ENCODE assay signal across 26 mouse cellular contexts in genomic region chr6:28559419-28559818, GRCm38 (mm10).
"Had no signal": no experiment of that assay in that cellular context is flagged by ENCODE, and none has a peak within 500 bp of the region (broad histone marks: within the 10 kb centered on the region; RNA-seq: fewer than 3 reads in every experiment).

No protein-coding gene starts in this region.

- H3K27ac ChIP-seq: embryonic facial prominence, embryonic 10.5 days; embryonic facial prominence, embryonic 12.5 days; embryonic facial prominence, embryonic 13.5 days; embryonic facial prominence, embryonic 15.5 days; forebrain, embryonic 10.5 days; forebrain, embryonic 12.5 days; forebrain, embryonic 13.5 days; forebrain, embryonic 15.5 days; gastrocnemius, adult 2 months; heart, adult 2 months had no signal

- H3K9ac ChIP-seq: embryonic facial prominence, embryonic 12.5 days; embryonic facial prominence, embryonic 13.5 days; embryonic facial prominence, embryonic 15.5 days; forebrain, embryonic 12.5 days; forebrain, embryonic 13.5 days; forebrain, embryonic 15.5 days; forebrain, postnatal 0 days had no signal

- DNase-seq: cerebellum, adult 8-10 months; cerebellum, adult 9-10 months; cerebellum, adult 9-11 months; cerebellum, postnatal 10 days; cerebellum, postnatal 14 days; cerebellum, postnatal 25 days; cerebellum, postnatal 36 days; embryo, embryonic 11 days; forebrain, postnatal 0 days; gastrocnemius, adult 2 months; gastrocnemius, postnatal 10 days; gastrocnemius, postnatal 14 days; gastrocnemius, postnatal 25 days; gastrocnemius, postnatal 36 days; heart, adult 11 months; heart, adult 18-20 months; heart, adult 2 months had no signal

- H3K4me1 ChIP-seq: embryonic facial prominence, embryonic 10.5 days; embryonic facial prominence, embryonic 12.5 days; embryonic facial prominence, embryonic 13.5 days; embryonic facial prominence, embryonic 15.5 days had no signal

- H3K36me3 ChIP-seq: forebrain, embryonic 12.5 days; forebrain, embryonic 15.5 days had no signal

- H3K9me3 ChIP-seq: embryonic facial prominence, embryonic 10.5 days; embryonic facial prominence, embryonic 12.5 days; embryonic facial prominence, embryonic 13.5 days; embryonic facial prominence, embryonic 15.5 days; forebrain, embryonic 10.5 days; forebrain, embryonic 12.5 days; forebrain, embryonic 13.5 days; forebrain, embryonic 15.5 days had no signal

- H3K27me3 ChIP-seq: embryonic facial prominence, embryonic 12.5 days; embryonic facial prominence, embryonic 13.5 days; embryonic facial prominence, embryonic 15.5 days; forebrain, embryonic 12.5 days; forebrain, embryonic 13.5 days; forebrain, embryonic 15.5 days had no signal

- H3K4me3 ChIP-seq: embryonic facial prominence, embryonic 10.5 days; embryonic facial prominence, embryonic 12.5 days; embryonic facial prominence, embryonic 13.5 days; embryonic facial prominence, embryonic 15.5 days; erythroblast, embryonic 14.5 days; forebrain, embryonic 10.5 days; forebrain, embryonic 12.5 days; forebrain, embryonic 13.5 days; forebrain, embryonic 15.5 days; gastrocnemius, adult 2 months; heart, adult 2 months had no signal

- H3K4me2 ChIP-seq: embryonic facial prominence, embryonic 12.5 days; embryonic facial prominence, embryonic 13.5 days; embryonic facial prominence, embryonic 15.5 days; forebrain, embryonic 12.5 days; forebrain, embryonic 13.5 days; forebrain, embryonic 15.5 days had no signal
